Mouse (Mus musculus): Measurements from ENCODE around the gene Ltbp1.

Gene Ltbp1

DNA sequence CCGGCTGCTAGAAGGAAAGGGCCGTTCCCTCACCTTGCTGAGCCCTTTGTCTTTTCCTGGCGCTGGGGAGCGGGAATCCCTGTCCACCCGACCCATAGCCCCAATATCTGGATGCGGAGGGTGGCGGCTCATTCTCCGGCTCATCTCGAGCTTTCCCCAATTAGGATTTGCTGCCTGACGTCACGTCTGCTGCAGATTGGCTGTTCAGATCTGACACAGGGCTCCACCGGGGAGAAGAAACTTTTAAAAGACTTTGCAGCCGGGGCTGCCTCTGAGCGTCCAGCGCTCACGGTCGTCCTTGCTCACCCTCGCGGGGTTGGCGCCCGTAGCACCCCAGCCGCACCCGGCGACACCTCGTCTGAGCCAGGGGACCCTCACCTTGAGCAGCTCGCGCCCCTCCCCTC is at the start of gene Ltbp1:
Gene Ltbp1, plus strand, starts transcription at position 288 of the 404 bp plus-strand sequence.
- DNase-seq (ENCODE audit: low spot score in 2 of 2), result peak; percentile 9 to 19

- no peak for DNase-seq (ENCODE audit: low spot score in 2 of 2)
Observed at GRCm38 (mm10) chr17:74959481-74960245, 45.7 kb upstream of the Ltbp1 start.

DNA sequence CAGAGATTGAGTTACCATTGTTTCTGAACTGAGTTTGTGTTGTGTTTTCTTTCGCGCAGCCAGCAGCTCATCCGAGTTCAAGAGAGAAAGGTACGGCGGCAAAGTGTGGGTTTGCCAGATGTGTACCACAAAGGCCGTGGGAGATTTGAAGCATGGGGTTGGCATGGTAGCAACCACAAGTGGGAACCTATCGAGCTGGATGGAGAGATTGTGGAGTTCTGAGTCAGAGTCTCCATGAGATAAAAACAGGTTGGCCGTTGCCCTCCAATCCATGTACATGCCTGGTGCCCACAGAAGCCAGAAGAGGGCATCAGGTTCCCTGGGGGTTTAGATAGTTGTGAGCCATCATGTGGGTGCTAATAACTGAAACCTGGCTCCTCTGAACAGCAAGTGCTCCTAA is 42.1 kb upstream of the Ltbp1 start:
- DNase-seq (ENCODE audit: low spot score in 2 of 2), result no peak

- no peak for DNase-seq (ENCODE audit: low spot score in 2 of 2)
Observed at GRCm38 (mm10) chr17:74963861-74964260, 41.5 kb upstream of the Ltbp1 start.

- no peak for DNase-seq (ENCODE audit: low spot score in 2 of 2)
Observed at GRCm38 (mm10) chr17:74967298-74967848, 38.0 kb upstream of the Ltbp1 start.

- no peak for DNase-seq (ENCODE audit: low spot score in 2 of 2)
Observed at GRCm38 (mm10) chr17:74968152-74968712, 37.1 kb upstream of the Ltbp1 start.

GRCm38 (mm10) chr17:74968738-74969271 is 36.6 kb upstream of the Ltbp1 start:
- DNase-seq (ENCODE audit: low spot score in 2 of 2), result no peak

- no peak for DNase-seq (ENCODE audit: low spot score in 2 of 2)
Observed at GRCm38 (mm10) chr17:74975192-74975591, 30.2 kb upstream of the Ltbp1 start.

DNA sequence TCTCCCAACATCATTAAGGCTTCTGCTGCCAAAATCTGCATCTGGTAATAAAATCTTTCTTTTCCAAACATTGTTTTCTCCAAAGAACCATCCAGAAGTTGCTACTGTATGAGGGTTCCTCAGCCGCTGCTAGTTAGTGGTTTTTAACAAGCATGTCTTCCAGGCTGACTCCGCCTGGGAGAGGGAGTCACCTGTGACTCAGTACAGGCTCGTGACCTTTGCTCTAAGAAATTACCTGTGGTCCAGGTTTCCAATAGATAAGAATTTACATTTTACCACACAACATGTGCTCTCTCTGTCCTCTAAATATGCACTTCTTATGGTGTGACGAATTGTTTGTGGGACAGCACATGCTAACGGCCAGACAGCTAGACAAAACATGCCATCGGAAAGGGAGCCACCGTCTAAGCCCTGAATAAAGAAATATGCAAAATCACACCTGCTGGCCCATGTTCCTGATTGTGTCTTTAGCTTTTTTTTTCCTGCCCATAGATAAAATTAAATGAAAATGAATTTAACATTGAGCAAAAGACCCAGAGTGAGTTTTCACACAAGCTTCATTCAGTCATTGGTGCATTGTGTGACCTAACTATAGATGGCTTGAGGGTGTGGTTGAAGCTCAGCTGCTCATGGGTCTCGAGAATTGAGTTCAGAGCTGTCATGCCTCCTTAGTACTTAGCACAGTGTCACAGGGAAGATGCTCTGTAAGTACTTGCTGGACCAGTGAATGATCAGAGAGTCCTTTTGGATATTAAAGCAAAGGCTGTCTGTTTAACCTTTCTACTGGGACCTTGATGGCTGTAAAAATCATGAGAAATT is 29.0 kb upstream of the Ltbp1 start:
- no peak for DNase-seq (ENCODE audit: low spot score in 2 of 2)

DNA sequence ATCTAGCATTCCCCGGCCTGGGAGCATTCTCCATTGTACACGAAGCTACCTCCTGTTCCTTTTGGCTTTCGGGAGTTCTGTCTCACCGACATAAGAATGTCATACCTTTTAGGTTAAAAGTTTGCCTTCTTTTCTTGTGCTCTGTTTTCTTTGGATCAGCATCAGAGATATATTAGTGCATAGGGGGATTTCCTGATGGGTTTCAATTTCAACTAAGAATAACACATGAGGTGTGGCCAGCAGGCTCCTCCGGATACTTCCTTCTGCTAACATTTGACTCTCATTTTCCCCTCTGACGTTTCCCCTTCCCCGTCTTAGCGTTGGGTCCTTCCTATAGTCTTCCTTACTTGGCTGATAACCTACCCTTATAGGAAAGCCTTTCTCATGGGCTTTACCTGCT is 25.6 kb upstream of the Ltbp1 start:
- DNase-seq (ENCODE audit: low spot score in 2 of 2), result no peak

DNA sequence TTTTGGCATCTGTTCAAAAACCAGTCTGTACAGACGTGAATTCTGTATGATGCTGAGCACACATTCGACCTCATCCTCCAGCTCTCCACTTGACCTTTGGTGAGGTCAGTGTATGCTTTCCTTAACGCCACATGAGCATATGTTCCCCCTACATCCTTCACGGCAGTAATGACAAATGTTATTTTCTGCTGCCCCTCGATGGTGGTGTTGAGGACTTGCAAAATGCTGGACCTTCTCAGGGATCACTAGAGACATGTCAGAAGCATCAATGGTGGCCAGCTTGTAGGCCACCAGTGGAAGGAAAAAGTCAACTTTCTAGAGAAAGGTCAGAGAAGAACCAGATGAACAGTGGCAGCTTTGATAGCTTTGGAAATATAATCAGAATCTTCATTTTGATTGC is 23.7 kb upstream of the Ltbp1 start:
- no peak for DNase-seq (ENCODE audit: low spot score in 2 of 2)

DNA sequence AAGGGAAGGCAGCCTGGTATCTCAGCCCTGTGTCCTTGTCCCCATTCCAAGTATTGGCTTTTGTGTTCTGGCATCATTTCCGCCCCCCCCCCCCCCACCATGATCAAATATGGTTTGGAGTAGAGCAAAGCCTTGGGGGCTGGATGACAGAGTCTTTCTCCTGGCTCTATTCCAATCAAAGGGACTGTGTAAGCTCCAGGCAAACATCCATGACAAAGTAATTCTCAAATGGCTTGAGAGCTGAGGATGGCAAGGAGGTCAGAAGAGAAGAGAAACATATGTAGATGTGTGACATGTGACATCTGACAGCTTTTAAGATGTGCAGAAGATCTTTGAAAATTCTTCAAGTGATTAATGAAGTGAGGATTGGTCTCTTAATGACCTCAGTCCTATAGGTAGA is 22.5 kb upstream of the Ltbp1 start:
- no peak for DNase-seq (ENCODE audit: low spot score in 2 of 2)

DNA sequence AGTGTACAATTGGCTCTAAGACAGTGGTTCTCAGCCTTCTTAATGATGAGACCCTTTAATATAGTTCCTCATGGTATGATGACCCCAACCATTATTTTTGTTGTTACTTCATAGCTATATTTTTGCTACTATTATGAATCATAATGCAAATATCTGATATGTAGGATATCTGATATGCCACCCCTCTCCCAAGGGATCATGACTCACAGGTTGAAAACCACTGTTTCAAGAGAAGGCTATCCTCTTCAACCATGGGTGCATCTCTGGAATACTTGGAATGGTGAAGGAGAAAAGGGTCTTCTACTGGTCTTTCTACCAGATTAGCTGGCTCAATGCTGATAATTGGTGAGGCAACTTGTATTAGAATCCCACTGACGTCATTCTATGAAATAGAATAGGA is 21.3 kb upstream of the Ltbp1 start:
- no peak for DNase-seq (ENCODE audit: low spot score in 2 of 2)

DNA sequence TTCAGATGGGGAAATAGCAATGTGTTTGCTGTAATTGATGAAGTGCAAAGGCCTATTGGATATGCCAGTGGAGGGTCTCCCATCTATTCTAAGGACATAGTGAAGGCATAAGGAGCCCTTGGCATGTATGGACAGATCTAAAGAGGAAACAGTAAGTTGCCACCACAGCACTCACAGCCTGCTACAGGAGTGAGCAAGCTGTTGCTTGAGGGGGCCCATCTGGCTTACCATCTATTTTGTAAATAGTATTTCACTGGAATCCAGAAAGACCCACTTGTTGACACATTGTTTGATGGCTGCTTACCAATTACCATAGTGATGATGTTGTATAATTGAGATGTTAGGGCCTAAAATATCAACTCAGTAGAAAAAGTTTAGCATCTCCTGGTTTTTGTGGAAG is 20.7 kb upstream of the Ltbp1 start:
- no peak for DNase-seq (ENCODE audit: low spot score in 2 of 2)

GRCm38 (mm10) chr17:74987067-74987466 is 18.3 kb upstream of the Ltbp1 start:
- no peak for DNase-seq (ENCODE audit: low spot score in 2 of 2)

DNA sequence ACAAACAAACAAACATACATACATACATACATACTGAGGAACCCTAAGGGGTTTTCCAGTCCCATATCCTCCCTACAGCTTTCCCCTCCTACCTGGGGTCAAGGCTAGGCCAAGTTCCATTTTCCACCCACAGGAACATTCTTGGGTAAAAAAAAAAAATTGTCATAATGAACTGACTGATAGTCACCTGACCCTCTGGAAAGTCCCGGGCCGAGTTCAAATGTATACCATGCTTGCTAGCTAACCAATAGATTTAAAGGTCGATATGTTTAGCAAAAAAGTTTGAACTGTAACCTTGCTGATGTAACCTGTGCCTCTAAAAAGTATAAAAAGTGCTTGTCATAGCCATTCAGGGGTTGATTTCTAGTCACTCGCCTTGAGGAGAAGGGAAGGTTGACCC is 15.7 kb upstream of the Ltbp1 start:
- no peak for DNase-seq (ENCODE audit: low spot score in 2 of 2)

- DNase-seq (ENCODE audit: low spot score in 2 of 2), result no peak
Observed at GRCm38 (mm10) chr17:74990561-74990960, 14.8 kb upstream of the Ltbp1 start.

DNA sequence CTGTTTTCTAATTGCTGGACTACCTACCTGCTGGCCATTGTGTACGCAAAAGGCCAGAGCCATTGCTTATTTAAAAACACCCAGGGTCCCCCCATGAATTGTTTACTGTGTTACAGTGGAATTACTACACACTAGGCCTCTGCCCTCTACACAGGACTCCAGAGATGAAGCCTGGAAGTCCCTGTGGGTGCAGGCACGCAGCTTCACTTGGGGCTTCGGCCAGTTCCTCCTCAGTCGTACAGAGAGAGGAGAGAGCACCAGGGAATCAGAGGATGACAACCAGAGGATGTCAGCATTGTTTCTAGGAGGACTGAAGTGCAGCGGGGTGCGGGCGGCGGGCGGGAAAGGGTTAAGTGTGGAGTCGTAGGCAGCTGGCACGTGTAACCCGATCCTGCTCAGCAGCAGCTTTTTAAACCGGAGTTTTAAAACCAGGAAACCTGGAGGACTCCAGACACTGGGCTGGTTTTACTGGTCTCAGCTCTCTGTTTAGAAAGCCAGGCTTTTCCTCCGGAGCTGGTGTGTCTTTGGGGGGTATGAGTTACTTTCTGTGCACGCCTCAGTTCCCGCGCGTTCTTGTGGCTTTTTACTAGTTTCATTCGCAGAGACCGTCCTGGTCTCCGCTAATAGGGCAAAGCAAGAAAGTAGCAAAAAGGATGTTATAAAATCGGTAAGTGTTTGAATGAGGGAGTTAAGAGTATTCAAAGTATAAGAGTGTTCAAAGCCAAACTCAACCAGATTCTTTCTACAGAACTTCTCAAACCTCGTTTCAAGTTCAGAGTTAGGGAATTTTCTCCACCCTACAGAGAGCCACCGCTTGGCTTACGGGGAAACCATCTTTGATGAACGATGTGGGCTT is 11.4 kb upstream of the Ltbp1 start:
- DNase-seq (ENCODE audit: low spot score in 2 of 2), result no peak

DNA sequence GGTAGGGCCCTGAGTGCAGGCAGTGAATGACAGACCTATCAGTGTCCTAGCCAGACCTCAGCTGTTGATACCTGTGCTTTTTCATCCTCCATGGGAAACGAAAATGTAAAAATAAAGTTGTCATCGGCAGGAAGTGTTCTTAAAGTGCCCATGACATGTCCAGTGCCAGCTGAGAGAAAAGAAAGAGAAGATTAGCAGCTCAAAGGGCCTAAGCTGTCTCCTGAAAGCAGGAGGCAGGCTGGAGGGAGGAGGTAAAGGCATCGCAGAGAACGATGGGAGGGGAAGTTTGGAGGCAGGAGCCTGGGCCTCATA is 10.8 kb upstream of the Ltbp1 start:
- no peak for DNase-seq (ENCODE audit: low spot score in 2 of 2)

DNA sequence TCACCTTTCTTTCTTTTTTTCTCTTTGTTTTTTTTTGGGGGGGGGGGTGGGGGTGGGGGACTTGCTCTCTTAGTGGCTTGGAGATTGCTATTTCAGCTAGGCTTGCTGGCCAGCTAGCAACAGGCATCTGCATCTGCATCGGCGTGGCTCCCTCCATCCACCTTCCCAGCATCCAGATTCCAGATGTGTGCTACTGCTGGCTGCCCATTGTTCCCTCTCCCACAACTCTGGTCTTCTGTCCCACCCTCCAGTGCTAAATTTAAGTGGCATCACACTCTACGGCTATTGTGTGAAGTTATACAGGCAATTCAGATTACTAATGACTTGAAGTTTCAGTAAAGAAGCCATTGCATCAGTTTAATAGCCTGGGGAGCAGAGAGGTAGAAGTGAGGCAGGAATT is 10.1 kb upstream of the Ltbp1 start:
- DNase-seq (ENCODE audit: low spot score in 2 of 2), result no peak

DNA sequence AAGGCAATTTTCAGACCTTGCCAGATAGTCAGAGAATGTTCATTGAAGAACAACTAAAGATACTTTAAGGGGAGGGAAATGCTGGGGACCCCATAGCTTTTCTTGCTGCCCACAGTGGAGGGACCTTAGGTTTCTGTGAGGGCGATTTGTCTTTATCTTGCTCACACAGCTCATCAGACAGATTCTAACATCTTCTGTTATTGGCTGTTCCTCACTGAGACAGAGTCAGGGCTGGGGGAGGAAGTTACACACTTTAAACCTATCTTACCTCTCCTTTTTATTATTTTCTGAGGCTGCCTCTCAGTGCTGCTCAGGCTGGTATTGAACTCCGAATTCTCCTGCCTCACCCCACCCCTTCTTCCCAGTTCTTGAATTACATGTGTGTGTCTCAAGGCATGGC is 5.3 kb upstream of the Ltbp1 start:
- DNase-seq (ENCODE audit: low spot score in 2 of 2), result no peak
